Comparison of ENCODE assay signal across 8 mouse cellular contexts in genomic region chr10:30802681-30803586, GRCm38 (mm10). TPM values are rescaled to one million over a fixed set of nuclear protein-coding genes. Genes with fewer than 3 reads are reported as not detected.
DNase-seq lines count a peak whose midpoint lies in the region; ATAC-seq and TF ChIP-seq lines count a peak whose summit lies in the region.

Ncoa7 (minus strand) TSS chr10:30803326.

- H3K36me3 ChIP-seq in heart, embryonic 12.5 days, result no peaks in the 10 kb centered on the region
- H3K36me3 ChIP-seq in kidney, postnatal 0 days (ENCODE audit: insufficient read depth, low read length), result no peaks in the 10 kb centered on the region
- H3K36me3 ChIP-seq in liver, embryonic 13.5 days, result 0 out of 2 replicates have a peak, but pooled peaks cover 3% of the 10 kb centered on the region
- no peaks in the 10 kb centered on the region for H3K36me3 ChIP-seq in stomach, embryonic 14.5 days (ENCODE audit: control insufficient read depth, insufficient read depth, low read length)

- peak within 1 kb of the TSS; percentile 75 for H3K4me2 ChIP-seq in heart, embryonic 12.5 days
- H3K4me2 ChIP-seq in kidney, postnatal 0 days (ENCODE audit: low read length), result peak within 1 kb of the TSS; percentile 69
- H3K4me2 ChIP-seq in liver, embryonic 13.5 days, result peak within 1 kb of the TSS; percentile 84
- peak within 1 kb of the TSS; percentile 70 for H3K4me2 ChIP-seq in stomach, embryonic 14.5 days (replicated peaks; ENCODE audit: low read depth, low read length)

- peak; percentile 72 for ATAC-seq in erythroblast, adult 5-6 weeks (replicated peaks; ENCODE audit: low FRiP score, poor library complexity, severe bottlenecking)
- peak; percentile 91 for ATAC-seq in heart, embryonic 12.5 days (ENCODE audit: insufficient number of reproducible peaks, low FRiP score)
- ATAC-seq in kidney, postnatal 0 days (replicated peaks; ENCODE audit: low FRiP score, low read depth), result peak; percentile 94
- peak; percentile 95 for ATAC-seq in liver, embryonic 13.5 days (ENCODE audit: low read depth)
- ATAC-seq in stomach, embryonic 14.5 days (ENCODE audit: insufficient number of reproducible peaks, insufficient read depth, low FRiP score, low read depth), result peak; percentile 93

- DNase-seq in CD4-positive, CD25-positive, alpha-beta regulatory T cell, adult 2 months (ENCODE audit: low read depth, low spot score), result peak; percentile 88
- DNase-seq in brain, embryonic 14.5 days (ENCODE audit: low read depth), result peak; percentile 88
- peak; percentile 87 for DNase-seq in kidney, postnatal 0 days (ENCODE audit: low spot score)
- peak; percentile 78 for DNase-seq in liver, embryonic 13.5 days
- DNase-seq in natural killer cell, adult 2 months (ENCODE audit: low spot score in 2 of 2), result peak; percentile 64 to 67

- peak within 1 kb of the TSS; percentile 94 for H3K27ac ChIP-seq in heart, embryonic 12.5 days (ENCODE audit: poor library complexity, severe bottlenecking)
- H3K27ac ChIP-seq in kidney, postnatal 0 days, result peak within 1 kb of the TSS; percentile 97
- peak within 1 kb of the TSS; percentile 99 for H3K27ac ChIP-seq in liver, embryonic 13.5 days
- peak within 1 kb of the TSS; percentile 97 for H3K27ac ChIP-seq in stomach, embryonic 14.5 days (ENCODE audit: low read length)

- H3K4me1 ChIP-seq in heart, embryonic 12.5 days (replicated peaks), result peaks cover 5% of the 10 kb centered on the region; the same call in 1 of the 2 replicates
- 0 out of 2 replicates have a peak, but pooled peaks cover 7% of the 10 kb centered on the region for H3K4me1 ChIP-seq in kidney, postnatal 0 days (replicated peaks; ENCODE audit: insufficient read depth, low read length)
- peaks cover 34% of the 10 kb centered on the region for H3K4me1 ChIP-seq in liver, embryonic 13.5 days (replicated peaks)
- no peaks in the 10 kb centered on the region for H3K4me1 ChIP-seq in stomach, embryonic 14.5 days (ENCODE audit: control insufficient read depth, insufficient read depth, low read length)

- H3K27me3 ChIP-seq in heart, embryonic 12.5 days (replicated peaks), result no peaks in the 10 kb centered on the region
- no peaks in the 10 kb centered on the region for H3K27me3 ChIP-seq in kidney, postnatal 0 days (ENCODE audit: insufficient read depth, low read length)
- H3K27me3 ChIP-seq in liver, embryonic 13.5 days, result no peaks in the 10 kb centered on the region
- H3K27me3 ChIP-seq in stomach, embryonic 14.5 days (ENCODE audit: control insufficient read depth, insufficient read depth, low read length), result no peaks in the 10 kb centered on the region

- no peaks in the 10 kb centered on the region for H3K9me3 ChIP-seq in heart, embryonic 12.5 days (replicated peaks)
- H3K9me3 ChIP-seq in kidney, postnatal 0 days (replicated peaks; ENCODE audit: low read length), result no peaks in the 10 kb centered on the region
- no peaks in the 10 kb centered on the region for H3K9me3 ChIP-seq in liver, embryonic 13.5 days (replicated peaks)
- H3K9me3 ChIP-seq in stomach, embryonic 14.5 days (ENCODE audit: control insufficient read depth, low read depth, low read length), result no peaks in the 10 kb centered on the region

- peak within 1 kb of the TSS; percentile 62 for H3K4me3 ChIP-seq in heart, embryonic 12.5 days
- peak within 1 kb of the TSS; percentile 87 for H3K4me3 ChIP-seq in kidney, postnatal 0 days (replicated peaks; ENCODE audit: low read depth, low read length)
- H3K4me3 ChIP-seq in liver, embryonic 13.5 days (replicated peaks), result peak within 1 kb of the TSS; percentile 89
- H3K4me3 ChIP-seq in stomach, embryonic 14.5 days (ENCODE audit: low read depth, low read length), result peak within 1 kb of the TSS; percentile 85

- no peak for TF ChIP-seq CTCF in brain, embryonic 14.5 days (IDR thresholded peaks at IDR 0.05; ENCODE audit: borderline replicate concordance, extremely low read depth, insufficient read depth, insufficient read length)
- TF ChIP-seq CTCF in kidney, postnatal 0 days (IDR thresholded peaks at IDR 0.05; ENCODE audit: low read depth), result no peak

- under 1% methylated on average over 89 of the region's 89 CpGs for WGBS in heart, embryonic 12.5 days
- under 1% methylated on average over 62 of the region's 89 CpGs for WGBS in kidney, postnatal 0 days
- under 1% methylated on average over 84 of the region's 89 CpGs for WGBS in liver, embryonic 13.5 days (ENCODE audit: insufficient replicate concordance)
- under 1% methylated on average over 82 of the region's 89 CpGs for WGBS in stomach, embryonic 14.5 days

- peak within 1 kb of the TSS; percentile 72 for H3K9ac ChIP-seq in heart, embryonic 12.5 days
- peak within 1 kb of the TSS; percentile 82 for H3K9ac ChIP-seq in kidney, postnatal 0 days (ENCODE audit: low read depth, low read length)
- peak within 1 kb of the TSS; percentile 95 for H3K9ac ChIP-seq in liver, embryonic 13.5 days
- peak within 1 kb of the TSS; percentile 83 for H3K9ac ChIP-seq in stomach, embryonic 14.5 days (replicated peaks; ENCODE audit: low read depth, low read length)

- TF ChIP-seq POLR2A in brain, embryonic 14.5 days (IDR thresholded peaks at IDR 0.05; ENCODE audit: borderline replicate concordance, extremely low read depth, insufficient read depth, insufficient read length, poor library complexity, severe bottlenecking), result peak; percentile 73; the same call in 1 of the 2 replicates

RNA-seq across cellular contexts. Expression of gene Ncoa7, which starts in this region (rescaled TPM):
- 12.3 and 17.2 TPM in 2 replicates for polyA plus RNA-seq in brain, embryonic 14.5 days (2012; rRNA removed)
- total RNA-seq in erythroblast, adult 5-6 weeks (2015; ENCODE audit: low replicate concordance), result 129 and 168 TPM in 2 replicates
- 257 and 280 TPM in 2 replicates for total RNA-seq in erythroblast, adult 5-6 weeks (2017; ENCODE audit: low replicate concordance)
- polyA plus RNA-seq in heart, embryonic 12.5 days (2016; fragmentation: Nextera tagmentation; extraction: Ambion mirVana), result 8.7 and 9.1 TPM in 2 replicates
- polyA plus RNA-seq in kidney, postnatal 0 days (2015; fragmentation: Nextera tagmentation; extraction: Ambion mirVana), result 19.6 and 21.9 TPM in 2 replicates
- 11.8 and 13.9 TPM in 2 replicates for polyA plus RNA-seq in liver, embryonic 13.5 days (2015; fragmentation: Nextera tagmentation; extraction: Ambion mirVana)
- 12.1 and 14.4 TPM in 2 replicates for polyA plus RNA-seq in stomach, embryonic 14.5 days (2014; fragmentation: Nextera tagmentation; extraction: Ambion mirVana)

Comparison
In these comparisons a context has a peak if more than half of its experiments do, and no peak if none do; other contexts are left out.
1. Peak in every context shown above with its lines: DNase-seq, ATAC-seq, H3K4me3 ChIP-seq and H3K27ac ChIP-seq.